Mouse (Mus musculus) left cerebral cortex, adult 11 months (tissue): ENCODE results near the gene Ptov1.

ENCODE experiments used
- DNase-seq: peaks from one replicate; pipeline ENCODE4 v3.0.0; 2022; ENCODE audit warnings: low spot score

Gene Ptov1

DNA sequence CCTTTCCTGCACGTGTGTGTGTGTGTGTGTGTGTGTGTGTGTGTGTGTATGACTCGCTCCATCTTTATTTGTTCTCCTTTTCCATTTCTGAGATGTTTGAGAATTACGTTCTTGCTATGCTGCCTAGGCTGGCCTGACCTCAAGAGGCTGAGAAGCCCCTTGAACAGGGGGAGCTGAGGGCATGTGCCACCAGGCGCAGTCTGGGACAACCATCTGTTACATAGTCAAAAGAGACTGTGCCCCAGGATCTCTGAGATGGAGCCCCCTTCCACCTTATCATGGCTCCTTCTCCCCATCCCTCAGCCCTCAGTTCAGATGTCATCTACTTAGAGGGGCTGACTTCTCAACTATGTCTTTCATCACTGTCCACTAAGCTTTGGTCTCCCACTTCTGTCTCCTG, 55.2 kb downstream of the Ptov1 start:
- DNase-seq, result no peak

DNA sequence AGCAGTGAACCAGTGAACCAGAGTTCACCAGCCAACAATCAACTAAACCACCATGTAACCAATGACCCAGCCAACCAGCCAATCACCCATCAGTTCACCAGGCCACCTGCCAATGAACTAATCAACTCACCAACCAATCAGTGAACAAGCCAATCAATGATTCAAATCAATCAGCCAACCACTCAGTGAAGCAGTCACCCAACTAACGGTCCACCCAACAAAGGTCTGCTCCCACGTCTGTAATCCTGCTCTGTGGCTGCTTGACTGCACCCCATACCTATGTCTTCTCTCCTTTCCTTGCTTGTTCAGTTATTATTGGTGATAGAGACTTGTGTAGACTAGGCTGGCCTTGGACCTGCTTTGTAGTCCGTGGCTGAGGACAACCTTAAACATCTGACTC, 55.6 kb downstream of the Ptov1 start:
- no peak for DNase-seq
